Mouse (Mus musculus) heart, postnatal 14 days (tissue): ENCODE results near the gene Ptgfrn. TPM values are rescaled to one million over a fixed set of nuclear protein-coding genes. Genes with fewer than 3 reads are reported as not detected.

ENCODE experiments used
- DNase-seq, 2 experiments: peaks; one replicate each; pipeline ENCODE4 v3.0.0; 2021 to 2022
- intact Hi-C: fragments of 180-260 bp; cut with DNase I; formaldehyde crosslinking; loops from one replicate; pipeline ENCODE4 v1.15.1; 2025
- total RNA-seq, 2 experiments: library from RNA; stranded (reverse); gene quantifications; 2 replicates each; pipeline ENCODE4 v1.2.3; 2021

Gene Ptgfrn
- total RNA-seq, 2 experiments from 2014 or later: 48.9 to 49.4 TPM

GRCm38 (mm10) chr3:101117774-101118173 lies 7.7 kb upstream of the Ptgfrn start:
- intact Hi-C loops: no loop called here
- DNase-seq: no peak

- DNase-seq: no peak
- intact Hi-C loops: no loop called here
These were observed 7.3 kb upstream of the Ptgfrn start for GRCm38 (mm10) chr3:101117386-101117749.

- intact Hi-C loops: no loop called here
- DNase-seq: no peak
These were observed 6.6 kb upstream of the Ptgfrn start for GRCm38 (mm10) chr3:101116431-101117385.

GRCm38 (mm10) chr3:101112518-101112894 lies 2.4 kb upstream of the Ptgfrn start:
- DNase-seq: no peak

GRCm38 (mm10) chr3:101111848-101112517 lies 1.9 kb upstream of the Ptgfrn start:
- intact Hi-C loops: loop anchor here (2.0 kb wide), 1 partner anchor 35 kb away; no protein-coding TSS in a partner anchor
- DNase-seq: no peak

More at GRCm38 (mm10) chr3:101112518-101112894, 2.4 kb upstream of the Ptgfrn start:
- intact Hi-C loops: loop anchor here (2.0 kb wide), 1 partner anchor 34 kb away; no protein-coding TSS in a partner anchor

GRCm38 (mm10) chr3:101111321-101111720 lies 1.2 kb upstream of the Ptgfrn start:
- intact Hi-C loops: no loop called here
- DNase-seq: no peak

- DNase-seq: no peak
- intact Hi-C loops: no loop called here
These were observed 693 bp upstream of the Ptgfrn start for GRCm38 (mm10) chr3:101110838-101111103.

GRCm38 (mm10) chr3:101109558-101110021 lies 488 bp downstream of the Ptgfrn start:
- peak in 1 of 2 experiments; percentile 48 for DNase-seq
- intact Hi-C loops: loop anchor here (5.0 kb wide), 3 partner anchors 37 to 188 kb away; no protein-coding TSS in a partner anchor

GRCm38 (mm10) chr3:101108848-101109247 lies 1.2 kb downstream of the Ptgfrn start:
- intact Hi-C loops: loop anchor here (5.0 kb wide), 3 partner anchors 37 to 188 kb away; no protein-coding TSS in a partner anchor

GRCm38 (mm10) chr3:101108282-101108681 lies 1.8 kb downstream of the Ptgfrn start:
- no peak for DNase-seq
- intact Hi-C loops: loop anchor here (5.0 kb wide), 3 partner anchors 36 to 189 kb away; no protein-coding TSS in a partner anchor

More at GRCm38 (mm10) chr3:101108848-101109247, 1.2 kb downstream of the Ptgfrn start:
- DNase-seq: no peak

- intact Hi-C loops: loop anchor here (5.0 kb wide), 3 partner anchors 34 to 191 kb away; no protein-coding TSS in a partner anchor
- DNase-seq: no peak
These were observed 3.8 kb downstream of the Ptgfrn start for GRCm38 (mm10) chr3:101106326-101106725.

GRCm38 (mm10) chr3:101105486-101105885 lies 4.6 kb downstream of the Ptgfrn start:
- intact Hi-C loops: loop anchor here (5.0 kb wide), 3 partner anchors 33 to 192 kb away; no protein-coding TSS in a partner anchor
- DNase-seq: no peak

GRCm38 (mm10) chr3:101104883-101105282 lies 5.2 kb downstream of the Ptgfrn start:
- intact Hi-C loops: loop anchor here (5.0 kb wide), 3 partner anchors 33 to 192 kb away; no protein-coding TSS in a partner anchor
- no peak for DNase-seq

GRCm38 (mm10) chr3:101103770-101104169 lies 6.3 kb downstream of the Ptgfrn start:
- DNase-seq: peak in 1 of 2 experiments; percentile 21
- intact Hi-C loops: no loop called here

- intact Hi-C loops: no loop called here
- DNase-seq: no peak
These were observed 8.0 kb downstream of the Ptgfrn start for GRCm38 (mm10) chr3:101102106-101102505.

- no peak for DNase-seq
- intact Hi-C loops: no loop called here
These were observed 8.9 kb downstream of the Ptgfrn start for GRCm38 (mm10) chr3:101101184-101101583.

- intact Hi-C loops: no loop called here
These were observed 10.2 kb downstream of the Ptgfrn start for GRCm38 (mm10) chr3:101099701-101100357.

GRCm38 (mm10) chr3:101098073-101098472 lies 12.0 kb downstream of the Ptgfrn start:
- intact Hi-C loops: no loop called here
- DNase-seq: no peak

More at GRCm38 (mm10) chr3:101099701-101100357, 10.2 kb downstream of the Ptgfrn start:
- DNase-seq: no peak

- no peak for DNase-seq
- intact Hi-C loops: no loop called here
These were observed 12.8 kb downstream of the Ptgfrn start for GRCm38 (mm10) chr3:101097146-101097800.
